Mouse (Mus musculus) C2C12 (cell line): ENCODE data around the gene Taok2.

Experiments
- CTCF ChIP-seq: IDR thresholded peaks from one replicate; pipeline ENCODE4 v1.5.1; 2011; ENCODE audit not compliant: control insufficient read depth, insufficient read depth, insufficient read length
- MAX ChIP-seq: IDR thresholded peaks from one replicate; pipeline ENCODE4 v1.6.1; 2011; ENCODE audit warnings: mild to moderate bottlenecking, control low read depth

- peak; percentile 86 for TF ChIP-seq CTCF
- TF ChIP-seq MAX: no peak
Observed at GRCm38 (mm10) chr7:126821835-126822511, 62.5 kb downstream of the Taok2 start.
